Mouse (Mus musculus): Measurements from ENCODE around the gene Hoxd9.

GRCm38 (mm10) chr2:74737578-74738070 is 40.1 kb downstream of the Hoxd9 start:
- no peak for TF ChIP-seq CTCF (IDR thresholded peaks at IDR 0.05; ENCODE audit: low read depth, low read length)
- no peak for TF ChIP-seq POLR2A (IDR thresholded peaks at IDR 0.05; ENCODE audit: borderline replicate concordance, low read depth, low read length)
